Mouse (Mus musculus) brain, embryonic 14.5 days (tissue): Measurements from ENCODE around the gene Tex30.

Experiments
- CTCF ChIP-seq: fragments of 200-500 bp; IDR thresholded peaks from 2 replicates; pipeline ENCODE4 v1.5.1; 2012; ENCODE audit warnings: inconsistent platforms, mild to moderate bottlenecking, moderate library complexity, borderline replicate concordance; ENCODE audit not compliant: insufficient read depth, insufficient read length; ENCODE audit errors: extremely low read depth
- POLR2A ChIP-seq: fragments of 200-500 bp; IDR thresholded peaks from 2 replicates; pipeline ENCODE4 v1.6.1; 2012; ENCODE audit warnings: mild to moderate bottlenecking, inconsistent platforms, borderline replicate concordance; ENCODE audit not compliant: poor library complexity, insufficient read depth, insufficient read length, severe bottlenecking; ENCODE audit errors: extremely low read depth

- TF ChIP-seq POLR2A (0 out of 2 replicates have a peak, but pooled peaks have one; percentile 18), CTCF (no peak)
Measured at GRCm38 (mm10) chr1:44118239-44119054, 16.2 kb upstream of the Tex30 start, which contains the start of the genes Kdelc1 and Bivm.
